Mouse (Mus musculus): ENCODE measurements around the gene Filip1. TPM values are rescaled to one million over a fixed set of nuclear protein-coding genes. Genes with fewer than 3 reads are reported as not detected.
A peak's percentile ranks its signal among the peaks of the same experiment; 100 is the strongest.

The Filip1 gene
- total and polyA plus RNA-seq, 2 experiments from 2014 or later = 3.1 to 3.6 TPM

DNA sequence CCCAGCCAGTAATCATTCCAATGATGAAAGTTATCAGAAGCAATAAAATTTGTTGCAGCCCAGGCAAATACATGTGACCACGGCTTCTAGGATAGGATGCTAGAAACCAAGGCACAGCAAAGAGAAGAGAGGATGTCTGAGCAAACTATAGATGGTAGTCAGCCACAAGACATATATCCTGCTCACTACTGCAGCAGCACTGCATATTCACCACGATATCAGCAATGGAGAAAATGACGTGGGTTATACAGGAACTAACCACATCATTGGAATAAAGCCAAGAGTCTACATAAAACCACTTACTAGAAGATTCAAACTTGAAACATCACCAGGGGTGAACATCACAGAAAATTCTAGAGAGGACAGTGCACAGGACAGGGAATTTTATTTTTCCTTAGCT lies 113.8 kb downstream of the Filip1 start:
- DNase-seq (ENCODE audit: low spot score) (no peak), ATAC-seq (ENCODE audit: low FRiP score) (no peak)
- no peaks in the 10 kb centered on the region for H3K36me3 ChIP-seq (ENCODE audit: insufficient read depth, low read length)
- no peak overlapping the region for H3K4me3 ChIP-seq (ENCODE audit: low read depth, low read length)
- H3K4me1 ChIP-seq (ENCODE audit: insufficient read depth, low read length) = no peaks in the 10 kb centered on the region
- no peaks in the 10 kb centered on the region for H3K27me3 ChIP-seq (ENCODE audit: insufficient read depth, low read length)
- H3K9me3 ChIP-seq (ENCODE audit: low read length) = no peaks in the 10 kb centered on the region
- no peak overlapping the region for H3K9ac ChIP-seq (replicated peaks; ENCODE audit: low read length, poor library complexity, severe bottlenecking)
- no peak for TF ChIP-seq CTCF (IDR thresholded peaks at IDR 0.05)
- no peak overlapping the region for H3K4me2 ChIP-seq (ENCODE audit: low read depth, low read length, poor library complexity, severe bottlenecking)
- H3K27ac ChIP-seq (ENCODE audit: low read depth, low read length) = no peak overlapping the region
- WGBS = 90% methylated on average over 3 of the region's 3 CpGs

DNA sequence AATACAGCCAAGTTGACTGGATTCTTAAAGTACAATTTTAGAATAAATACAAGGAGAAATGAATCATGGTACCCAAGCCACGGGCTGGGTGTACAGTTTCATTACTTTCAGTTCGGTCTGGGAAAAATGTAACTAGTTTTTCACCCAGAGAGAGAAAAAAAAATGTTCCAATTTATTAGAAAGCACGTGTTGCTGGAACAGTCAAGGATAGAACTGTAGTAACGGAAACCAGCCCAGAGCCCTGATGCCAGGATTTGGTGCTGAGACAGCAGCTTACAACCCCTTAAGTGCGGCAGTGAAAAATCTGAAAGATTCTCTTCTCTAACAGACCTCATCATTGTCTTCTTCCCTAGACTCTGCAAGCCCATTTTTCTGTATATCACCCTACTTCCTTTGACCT lies 118.0 kb downstream of the Filip1 start:
- WGBS = 84% methylated on average over 5 of the region's 5 CpGs
- ATAC-seq (ENCODE audit: low FRiP score) (no peak), DNase-seq (ENCODE audit: low spot score) (no peak)
- Histone ChIP-seq H3K36me3 (ENCODE audit: insufficient read depth, low read length) (no peaks in the 10 kb centered on the region), H3K4me3 (ENCODE audit: low read depth, low read length) (no peak overlapping the region), H3K27ac (ENCODE audit: low read depth, low read length) (no peak overlapping the region), H3K9me3 (ENCODE audit: low read length) (no peaks in the 10 kb centered on the region), H3K9ac (replicated peaks; ENCODE audit: low read length, poor library complexity, severe bottlenecking) (no peak overlapping the region), H3K4me2 (ENCODE audit: low read depth, low read length, poor library complexity, severe bottlenecking) (no peak overlapping the region), H3K27me3 (ENCODE audit: insufficient read depth, low read length) (no peaks in the 10 kb centered on the region), H3K4me1 (ENCODE audit: insufficient read depth, low read length) (no peaks in the 10 kb centered on the region)
- no peak for TF ChIP-seq CTCF (IDR thresholded peaks at IDR 0.05)

DNA sequence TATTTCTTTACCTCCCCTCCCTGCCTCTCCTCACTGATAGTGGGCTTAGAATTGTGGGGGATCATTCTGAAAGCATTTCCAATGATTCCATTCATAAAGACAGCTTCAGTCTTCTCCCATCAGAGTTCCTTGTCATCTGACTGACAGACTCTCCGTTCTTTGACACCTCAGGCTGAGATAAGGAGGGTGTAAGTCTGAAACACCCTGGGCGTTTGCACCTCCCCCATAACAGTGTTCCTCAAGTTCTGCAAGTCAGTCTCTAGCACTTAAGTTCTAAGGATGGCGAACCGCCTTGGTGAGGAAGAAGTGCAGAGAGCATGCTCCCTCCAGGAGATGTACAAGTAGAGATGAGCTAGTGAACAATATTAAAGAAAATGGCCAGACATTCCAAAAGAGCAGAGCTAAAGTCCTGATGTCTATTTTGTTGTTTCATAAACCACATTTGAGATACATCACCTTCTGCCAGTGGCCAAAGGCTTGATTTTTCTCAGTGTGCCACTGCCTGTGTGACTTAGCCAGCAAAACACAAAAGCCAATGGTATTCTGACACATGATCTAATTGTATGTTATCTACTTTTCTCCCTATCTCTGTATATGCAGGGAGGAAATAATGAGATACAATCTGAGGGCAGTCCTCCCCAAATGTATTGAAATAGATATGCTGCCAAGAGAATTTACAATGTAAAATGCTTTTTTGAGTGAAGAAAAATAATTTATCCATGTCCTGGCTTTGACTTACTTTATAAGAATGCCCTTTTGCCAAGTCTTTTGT lies 118.6 kb downstream of the Filip1 start:
- DNase-seq (ENCODE audit: low spot score) = no peak
- no peak overlapping the region for H3K27ac ChIP-seq (ENCODE audit: low read depth, low read length)
- H3K36me3 ChIP-seq (ENCODE audit: insufficient read depth, low read length) = no peaks in the 10 kb centered on the region
- TF ChIP-seq CTCF (IDR thresholded peaks at IDR 0.05) = no peak
- H3K9me3 ChIP-seq (ENCODE audit: low read length) = no peaks in the 10 kb centered on the region
- no peaks in the 10 kb centered on the region for H3K4me1 ChIP-seq (ENCODE audit: insufficient read depth, low read length)
- no peak overlapping the region for H3K4me2 ChIP-seq (ENCODE audit: low read depth, low read length, poor library complexity, severe bottlenecking)
- no peak overlapping the region for H3K4me3 ChIP-seq (ENCODE audit: low read depth, low read length)
- H3K9ac ChIP-seq (replicated peaks; ENCODE audit: low read length, poor library complexity, severe bottlenecking) = no peak overlapping the region
- no peak for ATAC-seq (ENCODE audit: low FRiP score)
- H3K27me3 ChIP-seq (ENCODE audit: insufficient read depth, low read length) = no peaks in the 10 kb centered on the region
- WGBS = 79% methylated on average over 4 of the region's 4 CpGs

DNA sequence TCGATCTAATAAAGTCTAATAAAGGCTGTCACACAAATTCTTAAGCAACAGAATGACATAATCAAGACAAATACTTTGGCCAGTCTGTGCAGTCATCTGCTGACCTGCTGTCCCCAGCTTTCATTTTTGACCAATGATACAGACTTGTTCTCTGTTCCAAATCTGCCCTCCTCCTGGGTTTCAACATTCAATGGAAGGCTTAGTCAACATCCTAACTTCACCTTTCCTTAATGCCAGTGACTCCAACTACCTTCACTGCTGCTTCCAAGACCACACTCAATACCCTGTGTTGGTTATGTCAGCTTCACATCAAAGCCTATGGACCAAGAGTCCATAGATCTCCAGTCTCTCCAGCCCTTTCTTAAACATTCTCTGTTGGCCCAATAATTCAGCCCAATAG lies 120.5 kb downstream of the Filip1 start:
- Histone ChIP-seq H3K9ac (replicated peaks; ENCODE audit: low read length, poor library complexity, severe bottlenecking) (no peak overlapping the region), H3K27ac (ENCODE audit: low read depth, low read length) (no peak overlapping the region), H3K4me2 (ENCODE audit: low read depth, low read length, poor library complexity, severe bottlenecking) (no peak overlapping the region), H3K4me1 (ENCODE audit: insufficient read depth, low read length) (no peaks in the 10 kb centered on the region), H3K4me3 (ENCODE audit: low read depth, low read length) (no peak overlapping the region), H3K27me3 (ENCODE audit: insufficient read depth, low read length) (no peaks in the 10 kb centered on the region), H3K9me3 (ENCODE audit: low read length) (no peaks in the 10 kb centered on the region), H3K36me3 (ENCODE audit: insufficient read depth, low read length) (no peaks in the 10 kb centered on the region)
- DNase-seq (ENCODE audit: low spot score) (no peak), ATAC-seq (ENCODE audit: low FRiP score) (no peak)
- no peak for TF ChIP-seq CTCF (IDR thresholded peaks at IDR 0.05)
- WGBS = 90% methylated on average over 1 of the region's 1 CpGs

DNA sequence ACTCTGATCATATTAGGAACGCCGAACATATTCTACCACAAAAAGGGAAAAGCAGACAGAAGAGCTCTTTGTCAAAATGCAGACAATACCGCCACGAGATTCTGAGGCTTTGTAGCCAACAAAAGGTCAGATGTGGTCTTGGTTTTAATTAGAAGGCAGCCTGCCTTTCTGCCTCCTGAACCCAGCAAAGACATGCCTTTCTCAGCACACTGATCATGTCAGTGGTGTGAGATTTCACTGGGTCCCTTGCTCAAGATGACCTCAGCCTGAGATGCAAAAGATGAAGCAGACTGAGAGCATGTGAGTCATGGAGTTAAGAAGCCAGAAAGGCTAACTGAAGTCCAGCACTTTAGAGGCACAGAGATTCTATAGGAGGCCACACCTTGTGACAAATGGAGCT lies 122.2 kb downstream of the Filip1 start:
- WGBS = 12% methylated on average over 4 of the region's 4 CpGs
- no peaks in the 10 kb centered on the region for H3K9me3 ChIP-seq (ENCODE audit: low read length)
- no peaks in the 10 kb centered on the region for H3K27me3 ChIP-seq (ENCODE audit: insufficient read depth, low read length)
- H3K27ac ChIP-seq (ENCODE audit: low read depth, low read length) = no peak overlapping the region
- DNase-seq (ENCODE audit: low spot score) (peak; percentile 18), ATAC-seq (ENCODE audit: low FRiP score) (no peak)
- no peaks in the 10 kb centered on the region for H3K4me1 ChIP-seq (ENCODE audit: insufficient read depth, low read length)
- no peak overlapping the region for H3K4me3 ChIP-seq (ENCODE audit: low read depth, low read length)
- H3K4me2 ChIP-seq (ENCODE audit: low read depth, low read length, poor library complexity, severe bottlenecking) = no peak overlapping the region
- H3K9ac ChIP-seq (replicated peaks; ENCODE audit: low read length, poor library complexity, severe bottlenecking) = no peak overlapping the region
- TF ChIP-seq CTCF (IDR thresholded peaks at IDR 0.05) = no peak
- no peaks in the 10 kb centered on the region for H3K36me3 ChIP-seq (ENCODE audit: insufficient read depth, low read length)

DNA sequence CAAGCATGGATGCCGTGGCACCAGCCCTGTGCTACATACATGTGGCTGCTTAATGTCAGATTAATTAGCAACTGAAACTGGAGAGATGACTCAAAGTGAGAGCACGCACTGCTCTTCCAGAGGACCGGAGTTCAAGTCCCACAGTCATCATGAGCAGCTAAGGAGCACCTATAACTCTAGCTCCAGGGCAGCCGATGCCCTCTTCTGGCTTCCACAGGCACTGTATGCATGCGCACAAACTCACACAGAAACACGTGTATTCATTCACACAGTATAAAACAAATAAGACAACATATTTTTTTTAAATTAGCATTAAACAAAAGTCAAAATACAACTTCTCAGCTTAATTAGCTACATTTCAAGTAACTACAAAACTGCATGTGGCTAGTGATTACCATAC lies 123.5 kb downstream of the Filip1 start:
- H3K36me3 ChIP-seq (ENCODE audit: insufficient read depth, low read length) = no peaks in the 10 kb centered on the region
- H3K4me3 ChIP-seq (ENCODE audit: low read depth, low read length) = no peak overlapping the region
- ATAC-seq (ENCODE audit: low FRiP score) = no peak
- H3K27me3 ChIP-seq (ENCODE audit: insufficient read depth, low read length) = no peaks in the 10 kb centered on the region
- H3K9me3 ChIP-seq (ENCODE audit: low read length) = no peaks in the 10 kb centered on the region
- TF ChIP-seq CTCF (IDR thresholded peaks at IDR 0.05) = peak; percentile 40
- WGBS = 86% methylated on average over 6 of the region's 6 CpGs
- no peak overlapping the region for H3K27ac ChIP-seq (ENCODE audit: low read depth, low read length)
- no peak for DNase-seq (ENCODE audit: low spot score)
- H3K4me1 ChIP-seq (ENCODE audit: insufficient read depth, low read length) = no peaks in the 10 kb centered on the region
- no peak overlapping the region for H3K4me2 ChIP-seq (ENCODE audit: low read depth, low read length, poor library complexity, severe bottlenecking)
- no peak overlapping the region for H3K9ac ChIP-seq (replicated peaks; ENCODE audit: low read length, poor library complexity, severe bottlenecking)

Data from midbrain, postnatal 0 days (tissue).